Mouse (Mus musculus): ENCODE measurements around the gene Zfp866.

Zfp866 gene

GRCm38 (mm10) chr8:69797661-69798060 is 6.7 kb upstream of the Zfp866 start:
- no peak for DNase-seq (ENCODE audit: extremely low read depth, low read depth)

DNA sequence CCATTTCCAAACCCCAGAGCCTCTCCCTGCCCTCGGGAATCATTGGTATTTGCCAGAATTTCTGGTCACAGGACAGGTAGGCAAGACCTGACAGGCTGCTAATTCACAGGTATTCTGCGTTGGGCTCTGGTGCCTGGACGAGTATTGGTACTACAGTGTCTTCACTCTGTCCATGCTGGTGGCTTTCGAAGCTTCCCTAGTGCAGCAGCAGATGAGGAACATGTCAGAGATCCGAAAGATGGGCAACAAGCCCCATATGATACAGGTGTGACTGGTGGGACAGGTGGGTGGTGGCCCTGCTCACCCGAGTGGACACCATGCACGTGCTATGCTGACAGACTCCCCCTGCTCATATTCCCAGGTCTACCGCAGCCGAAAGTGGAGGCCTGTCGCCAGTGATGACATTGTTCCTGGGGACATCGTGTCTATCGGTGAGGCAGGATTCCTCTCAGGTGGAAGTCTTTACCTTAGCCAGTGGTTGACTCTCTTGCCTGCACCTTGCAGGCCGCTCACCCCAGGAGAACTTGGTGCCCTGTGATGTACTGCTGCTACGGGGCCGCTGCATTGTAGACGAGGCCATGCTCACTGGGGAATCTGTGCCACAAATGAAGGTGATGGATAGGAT is 5.9 kb upstream of the Zfp866 start:
- no peak for DNase-seq (ENCODE audit: extremely low read depth, low read depth)

DNA sequence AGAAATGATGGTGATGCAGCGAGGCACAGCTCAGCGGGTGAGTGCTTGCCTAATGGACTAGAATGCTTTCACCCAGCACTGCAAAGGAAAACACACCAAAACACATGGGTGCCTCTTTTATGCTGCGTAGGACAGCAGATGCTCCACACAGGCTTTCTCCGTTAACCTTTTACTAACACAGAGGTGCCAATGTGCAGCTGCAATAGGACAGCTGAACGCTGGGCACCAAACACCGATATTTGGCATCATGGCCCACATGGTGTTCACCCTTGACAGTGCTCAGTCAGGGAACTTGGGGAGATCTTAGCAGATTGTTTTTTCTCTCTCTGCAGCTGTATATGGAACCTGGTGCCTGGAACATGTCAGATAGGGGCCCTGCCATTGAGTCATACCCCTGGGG is 3.9 kb upstream of the Zfp866 start:
- no peak for DNase-seq (ENCODE audit: extremely low read depth, low read depth)

DNA sequence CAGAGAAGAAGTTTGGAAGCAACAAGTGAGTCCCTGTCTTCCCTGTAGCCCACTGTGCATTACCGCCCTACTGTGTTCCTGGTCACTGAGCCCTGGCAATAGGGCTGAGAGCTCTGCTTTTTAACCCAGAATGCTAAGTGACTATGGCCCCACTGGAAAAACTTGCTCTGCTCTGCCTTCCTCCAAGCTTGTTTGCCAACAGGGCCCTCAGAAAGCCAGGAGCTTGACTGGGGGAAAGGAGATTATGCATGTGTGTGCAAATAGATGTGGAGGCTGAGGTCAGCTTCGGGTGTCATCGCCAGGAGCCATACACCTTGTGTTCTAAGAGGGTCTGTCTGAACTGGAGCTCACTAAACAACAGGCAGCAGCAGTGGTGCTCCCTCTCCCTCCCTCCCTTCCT is 3.1 kb upstream of the Zfp866 start:
- DNase-seq (ENCODE audit: extremely low read depth, low read depth), result no peak

DNA sequence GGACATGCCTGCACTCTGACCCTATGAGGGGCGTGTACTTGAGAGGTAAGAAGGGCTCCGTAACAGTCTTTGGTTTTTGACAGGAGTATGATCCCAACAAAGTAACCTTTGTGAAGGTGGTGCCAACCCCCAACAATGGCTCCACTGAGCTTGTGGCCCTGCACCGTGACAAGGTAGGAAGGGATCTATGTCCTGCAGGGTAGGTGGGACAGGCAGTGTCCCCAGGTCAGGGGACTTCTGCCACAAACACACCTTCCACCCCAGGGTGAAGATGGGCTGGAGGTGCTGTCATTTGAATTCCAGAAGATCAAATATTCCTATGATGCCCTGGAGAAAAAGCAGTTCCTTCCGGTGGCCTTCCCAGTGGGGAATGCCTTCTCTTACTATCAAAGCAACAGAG is 2.7 kb upstream of the Zfp866 start:
- DNase-seq (ENCODE audit: extremely low read depth, low read depth), result no peak

- DNase-seq (ENCODE audit: extremely low read depth, low read depth), result no peak
These were observed 564 bp upstream of the Zfp866 start for GRCm38 (mm10) chr8:69791415-69792068.

DNA sequence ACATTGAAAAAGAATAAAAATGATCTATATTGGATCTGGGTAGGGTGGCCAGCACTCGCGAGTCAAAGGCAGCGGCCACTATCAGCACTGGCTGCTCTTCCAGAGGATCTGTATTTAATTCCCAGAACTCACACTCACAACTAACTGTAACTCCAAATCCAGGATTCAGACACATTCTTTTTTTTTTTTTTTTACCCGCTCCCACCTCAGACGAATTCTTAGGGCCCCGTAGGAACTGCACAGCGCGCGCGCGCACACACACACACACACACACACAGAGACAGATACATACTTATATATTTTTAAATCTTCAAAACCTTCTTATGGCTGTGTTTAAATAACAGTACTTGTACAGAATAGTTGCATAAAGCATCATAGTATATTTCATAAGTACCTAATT is 614 bp downstream of the Zfp866 start:
- no peak for DNase-seq (ENCODE audit: extremely low read depth, low read depth)

- no peak for DNase-seq (ENCODE audit: extremely low read depth, low read depth)
These were observed 1.2 kb downstream of the Zfp866 start for GRCm38 (mm10) chr8:69789731-69790130.

DNA sequence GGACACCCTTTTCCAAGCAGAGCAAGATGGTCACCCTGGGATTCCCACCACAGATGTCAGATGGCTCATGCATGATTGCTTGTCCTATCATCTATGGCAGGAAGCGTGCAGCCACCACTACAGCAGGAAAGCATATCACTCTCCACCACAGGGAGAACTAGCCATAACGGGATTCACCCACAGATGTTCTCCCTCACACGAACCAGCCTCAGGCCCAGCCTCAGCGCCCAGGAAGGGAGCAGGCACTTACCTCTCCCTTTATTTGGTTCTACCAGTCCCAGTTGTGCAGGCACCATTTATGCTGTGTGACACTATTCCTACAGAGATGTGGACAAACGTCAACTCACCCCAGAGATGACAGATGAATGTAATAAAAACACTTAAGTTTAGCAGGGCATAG is 1.9 kb downstream of the Zfp866 start:
- no peak for DNase-seq (ENCODE audit: extremely low read depth, low read depth)

GRCm38 (mm10) chr8:69777111-69777510 is 13.9 kb downstream of the Zfp866 start:
- no peak for DNase-seq (ENCODE audit: extremely low read depth, low read depth)

GRCm38 (mm10) chr8:69775149-69775534 is 15.8 kb downstream of the Zfp866 start:
- DNase-seq (ENCODE audit: extremely low read depth, low read depth), result no peak

DNA sequence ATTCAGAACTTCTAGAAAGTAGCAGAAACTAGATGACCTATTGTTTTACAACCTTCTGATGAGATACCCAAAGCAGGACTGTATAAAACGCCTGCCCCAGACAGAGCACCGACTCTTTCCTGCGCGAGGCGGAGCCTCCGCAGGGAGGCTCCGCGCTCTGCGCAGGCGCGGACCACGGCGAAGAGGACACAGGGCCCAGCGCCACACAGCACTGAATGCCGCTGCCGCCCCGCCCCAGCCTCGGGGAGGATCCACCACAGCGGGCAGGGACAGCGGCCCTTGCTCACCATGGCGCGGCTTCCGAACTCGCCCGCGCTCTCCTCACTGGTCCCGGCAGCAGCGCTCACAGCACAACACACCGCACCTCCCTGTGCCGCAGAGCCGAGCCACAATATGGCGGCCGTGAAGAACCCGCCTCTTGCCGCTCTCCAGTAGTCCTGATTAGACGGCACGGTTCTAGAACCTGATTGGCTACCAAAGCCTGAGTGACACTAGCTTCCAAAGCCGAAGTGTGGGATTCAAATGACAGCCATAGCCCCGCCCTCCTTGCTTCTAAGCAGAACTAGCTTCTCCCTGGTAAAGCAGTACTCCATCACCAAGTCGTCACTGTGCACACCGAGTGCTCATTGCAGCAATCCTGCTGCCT is 16.4 kb downstream of the Zfp866 start, which contains the start of gene Gm20422:
Gene Gm20422, minus strand, starts transcription at position 384 of the 646 bp plus-strand sequence.
- peak; percentile 99 for DNase-seq (ENCODE audit: extremely low read depth, low read depth)

- DNase-seq (ENCODE audit: extremely low read depth, low read depth), result no peak
These were observed 18.9 kb downstream of the Zfp866 start for GRCm38 (mm10) chr8:69772106-69772505.

DNA sequence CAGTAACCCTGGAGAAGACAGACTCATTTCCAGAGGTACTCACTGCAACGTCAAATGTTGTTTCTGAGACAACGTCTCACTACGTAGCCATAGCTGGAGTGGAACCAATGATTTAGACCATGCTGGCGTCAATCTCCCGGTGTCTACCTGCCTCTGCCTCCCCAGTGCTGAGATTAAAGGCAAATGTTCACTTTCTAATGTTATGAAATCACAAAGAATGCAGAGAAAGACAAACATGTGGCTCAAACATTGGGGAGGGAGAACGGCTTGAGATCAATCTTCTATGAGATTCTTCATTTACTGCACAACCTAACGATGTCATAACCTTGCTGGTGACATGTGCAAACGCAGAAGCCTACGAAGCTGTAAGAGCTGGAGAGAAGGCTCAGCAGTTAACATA is 19.8 kb downstream of the Zfp866 start:
- no peak for DNase-seq (ENCODE audit: extremely low read depth, low read depth)

DNA sequence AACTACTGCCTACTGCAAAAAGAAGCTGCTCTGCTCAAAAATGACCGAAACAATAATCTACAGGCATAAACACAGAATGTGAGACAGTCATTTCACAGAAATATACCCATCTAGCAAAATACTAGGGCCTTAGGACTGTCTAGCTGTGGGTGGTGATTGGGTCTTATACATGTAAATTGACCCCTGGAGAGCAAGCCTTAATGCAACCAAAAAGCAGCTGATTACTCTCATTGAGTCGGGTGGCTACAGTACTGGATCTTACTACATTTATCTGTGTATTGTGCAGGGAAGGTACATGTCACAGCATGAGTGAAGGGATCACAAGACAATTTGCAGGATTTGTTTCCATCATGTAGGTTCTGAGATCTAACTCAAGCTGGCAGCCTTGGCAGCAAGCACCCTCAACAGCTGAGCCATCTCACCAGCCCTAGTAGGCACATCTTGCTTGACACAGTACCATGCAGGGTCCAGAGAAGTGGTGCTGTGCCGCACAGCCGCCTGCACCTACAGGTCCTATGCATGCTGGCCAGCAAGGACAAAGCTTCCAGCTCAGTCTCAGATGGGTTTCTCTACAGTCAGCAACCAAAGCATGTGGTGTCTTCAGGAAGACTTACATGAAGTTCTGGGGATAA is 29.0 kb downstream of the Zfp866 start:
- no peak for DNase-seq (ENCODE audit: extremely low read depth, low read depth)

DNA sequence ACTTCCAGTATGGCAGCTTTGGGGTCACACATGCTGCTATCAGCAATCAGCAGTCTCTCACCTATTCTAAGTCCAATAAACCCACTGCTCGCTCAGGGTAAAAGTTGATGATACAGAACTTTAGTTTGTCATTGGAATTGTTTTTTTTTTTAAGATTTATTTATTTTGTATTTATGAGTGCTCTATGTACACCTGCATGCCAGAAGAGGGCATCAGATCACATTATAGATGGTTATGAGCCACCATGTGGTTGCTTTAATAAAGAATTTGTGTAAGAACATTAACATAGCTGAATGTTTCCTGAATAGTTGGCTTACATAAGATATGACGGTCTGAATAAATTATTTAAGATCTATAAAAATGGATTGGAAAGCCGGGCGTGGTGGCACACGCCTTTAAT is 32.7 kb downstream of the Zfp866 start:
- DNase-seq (ENCODE audit: extremely low read depth, low read depth), result no peak

- no peak for DNase-seq (ENCODE audit: extremely low read depth, low read depth)
These were observed 38.5 kb downstream of the Zfp866 start for GRCm38 (mm10) chr8:69752437-69752836.

GRCm38 (mm10) chr8:69749544-69750454 is 41.2 kb downstream of the Zfp866 start, which contains the start of gene Zfp963:
Zfp963 (minus strand) TSS chr8:69749970.
- DNase-seq (ENCODE audit: extremely low read depth, low read depth), result peak; percentile 89

DNA sequence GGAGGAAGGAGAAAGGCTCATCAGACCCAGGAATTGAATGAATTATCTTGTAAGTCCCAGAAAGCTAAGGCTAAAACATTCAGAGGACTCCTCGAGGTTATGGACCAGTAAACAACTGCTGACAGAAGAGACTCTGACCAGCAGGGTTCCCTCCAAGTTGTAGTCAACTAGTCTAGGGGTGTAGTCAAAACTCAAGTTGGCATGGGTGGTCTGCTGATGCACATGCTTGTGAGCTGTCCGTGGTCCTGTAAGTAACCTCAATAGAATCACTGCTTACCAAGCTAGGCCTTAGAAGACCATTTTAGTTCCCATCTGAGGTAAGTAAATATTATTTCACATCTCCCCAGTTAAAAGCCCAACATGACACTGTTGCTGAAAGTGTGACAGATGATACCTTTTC is 49.7 kb downstream of the Zfp866 start:
- DNase-seq (ENCODE audit: extremely low read depth, low read depth), result no peak

GRCm38 (mm10) chr8:69740763-69741162 is 50.2 kb downstream of the Zfp866 start:
- DNase-seq (ENCODE audit: extremely low read depth, low read depth), result no peak

GRCm38 (mm10) chr8:69735495-69735894 is 55.5 kb downstream of the Zfp866 start:
- no peak for DNase-seq (ENCODE audit: extremely low read depth, low read depth)

All from MEL-GATA-1-ER (cell line).